Mouse (Mus musculus): Measurements from ENCODE around the gene Zc3h15. TPM values are rescaled to one million over a fixed set of nuclear protein-coding genes. Genes with fewer than 3 reads are reported as not detected.

The Zc3h15 gene
- polyA plus RNA-seq, 1 experiment from 2014 or later, result 171 TPM

DNA sequence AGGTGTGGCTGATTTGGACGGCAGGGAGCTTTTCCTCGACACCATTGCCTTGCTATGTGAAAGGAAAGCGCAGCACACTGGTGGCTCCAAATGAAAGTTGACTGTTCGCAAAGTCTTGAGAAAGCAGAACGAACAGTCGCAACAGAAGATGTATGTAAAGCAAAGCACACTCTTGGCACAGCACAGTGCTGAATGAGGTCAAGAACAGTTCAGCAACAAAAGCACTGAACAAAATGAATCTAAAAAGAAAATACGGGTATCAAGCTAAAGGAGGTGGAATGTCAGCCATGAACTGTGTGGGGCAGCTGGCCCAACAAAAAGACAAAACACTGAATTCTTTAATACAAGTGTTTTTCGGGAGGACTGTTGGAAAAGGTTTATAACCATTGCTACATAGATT lies 37.1 kb downstream of the Zc3h15 start:
- Histone ChIP-seq H3K27me3 (ENCODE audit: control insufficient read depth, insufficient read depth, low read length) (no peaks in the 10 kb centered on the region), H3K4me2 (ENCODE audit: low read length) (no peak overlapping the region), H3K4me1 (ENCODE audit: control insufficient read depth, insufficient read depth, low read length) (no peaks in the 10 kb centered on the region), H3K27ac (replicated peaks; ENCODE audit: low read depth, low read length) (no peak overlapping the region), H3K9ac (replicated peaks; ENCODE audit: low read length) (no peak overlapping the region), H3K4me3 (replicated peaks; ENCODE audit: low read depth, low read length) (no peak overlapping the region), H3K36me3 (ENCODE audit: control insufficient read depth, insufficient read depth, low read length) (no peaks in the 10 kb centered on the region), H3K9me3 (ENCODE audit: control insufficient read depth, low read length) (no peaks in the 10 kb centered on the region)
- no peak for DNase-seq
- no peak for ATAC-seq (ENCODE audit: low FRiP score, low TSS enrichment)
- WGBS, result 93% methylated on average over 8 of the region's 8 CpGs

GRCm38 (mm10) chr2:83681785-83682184 lies 37.5 kb downstream of the Zc3h15 start:
- H3K4me2 ChIP-seq (ENCODE audit: low read length), result no peak overlapping the region
- H3K9me3 ChIP-seq (ENCODE audit: control insufficient read depth, low read length), result no peaks in the 10 kb centered on the region
- DNase-seq (no peak), ATAC-seq (ENCODE audit: low FRiP score, low TSS enrichment) (no peak)
- H3K27me3 ChIP-seq (ENCODE audit: control insufficient read depth, insufficient read depth, low read length), result no peaks in the 10 kb centered on the region
- 93% methylated on average over 6 of the region's 6 CpGs for WGBS
- H3K4me1 ChIP-seq (ENCODE audit: control insufficient read depth, insufficient read depth, low read length), result no peaks in the 10 kb centered on the region
- H3K27ac ChIP-seq (replicated peaks; ENCODE audit: low read depth, low read length), result no peak overlapping the region
- H3K9ac ChIP-seq (replicated peaks; ENCODE audit: low read length), result no peak overlapping the region
- no peak overlapping the region for H3K4me3 ChIP-seq (replicated peaks; ENCODE audit: low read depth, low read length)
- H3K36me3 ChIP-seq (ENCODE audit: control insufficient read depth, insufficient read depth, low read length), result no peaks in the 10 kb centered on the region

- ATAC-seq (ENCODE audit: low FRiP score, low TSS enrichment), result no peak
- H3K36me3 ChIP-seq (ENCODE audit: control insufficient read depth, insufficient read depth, low read length), result no peaks in the 10 kb centered on the region
- H3K4me1 ChIP-seq (ENCODE audit: control insufficient read depth, insufficient read depth, low read length), result no peaks in the 10 kb centered on the region
- no peak overlapping the region for H3K4me3 ChIP-seq (replicated peaks; ENCODE audit: low read depth, low read length)
- no peak for DNase-seq
- no peaks in the 10 kb centered on the region for H3K27me3 ChIP-seq (ENCODE audit: control insufficient read depth, insufficient read depth, low read length)
- no peak overlapping the region for H3K9ac ChIP-seq (replicated peaks; ENCODE audit: low read length)
- H3K27ac ChIP-seq (replicated peaks; ENCODE audit: low read depth, low read length), result no peak overlapping the region
- WGBS, result 94% methylated on average over 8 of the region's 8 CpGs
- no peaks in the 10 kb centered on the region for H3K9me3 ChIP-seq (ENCODE audit: control insufficient read depth, low read length)
- no peak overlapping the region for H3K4me2 ChIP-seq (ENCODE audit: low read length)
Measured at GRCm38 (mm10) chr2:83682282-83682681, 38.0 kb downstream of the Zc3h15 start.

- DNase-seq (no peak), ATAC-seq (ENCODE audit: low FRiP score, low TSS enrichment) (0 out of 2 replicates have a peak, but pooled peaks have one; percentile 11)
- Histone ChIP-seq H3K27me3 (ENCODE audit: control insufficient read depth, insufficient read depth, low read length) (no peaks in the 10 kb centered on the region), H3K36me3 (ENCODE audit: control insufficient read depth, insufficient read depth, low read length) (no peaks in the 10 kb centered on the region), H3K27ac (replicated peaks; ENCODE audit: low read depth, low read length) (no peak overlapping the region), H3K4me3 (replicated peaks; ENCODE audit: low read depth, low read length) (no peak overlapping the region), H3K9me3 (ENCODE audit: control insufficient read depth, low read length) (0 out of 2 replicates have a peak, but pooled peaks cover 6% of the 10 kb centered on the region), H3K9ac (replicated peaks; ENCODE audit: low read length) (no peak overlapping the region), H3K4me1 (ENCODE audit: control insufficient read depth, insufficient read depth, low read length) (no peaks in the 10 kb centered on the region), H3K4me2 (ENCODE audit: low read length) (no peak overlapping the region)
- 88% methylated on average over 9 of the region's 9 CpGs for WGBS
Measured at GRCm38 (mm10) chr2:83683731-83684519, 39.7 kb downstream of the Zc3h15 start.

DNA sequence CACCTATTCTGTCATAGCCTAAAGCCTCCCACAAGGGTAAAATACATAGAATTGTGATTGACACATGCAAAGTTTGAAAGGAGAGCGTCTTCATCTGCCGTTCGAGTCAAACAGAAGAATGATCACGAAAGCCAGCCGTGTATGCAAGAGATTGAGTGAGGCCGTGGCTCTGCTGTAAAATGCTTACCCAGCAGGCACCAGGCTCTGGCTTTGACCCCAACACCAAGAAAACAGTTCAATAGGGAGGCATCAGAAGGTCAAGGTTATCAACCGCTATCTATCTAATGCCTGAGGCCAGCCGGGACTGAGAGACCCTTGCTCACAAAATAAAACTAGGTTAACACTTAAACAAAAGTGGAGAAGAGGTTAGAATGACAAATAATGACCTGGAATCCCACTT lies 40.5 kb downstream of the Zc3h15 start:
- no peaks in the 10 kb centered on the region for H3K27me3 ChIP-seq (ENCODE audit: control insufficient read depth, insufficient read depth, low read length)
- 85% methylated on average over 8 of the region's 8 CpGs for WGBS
- H3K4me3 ChIP-seq (replicated peaks; ENCODE audit: low read depth, low read length), result no peak overlapping the region
- no peak overlapping the region for H3K9ac ChIP-seq (replicated peaks; ENCODE audit: low read length)
- H3K9me3 ChIP-seq (ENCODE audit: control insufficient read depth, low read length), result 0 out of 2 replicates have a peak, but pooled peaks cover 6% of the 10 kb centered on the region
- H3K27ac ChIP-seq (replicated peaks; ENCODE audit: low read depth, low read length), result no peak overlapping the region
- no peak overlapping the region for H3K4me2 ChIP-seq (ENCODE audit: low read length)
- DNase-seq (no peak), ATAC-seq (ENCODE audit: low FRiP score, low TSS enrichment) (no peak)
- no peaks in the 10 kb centered on the region for H3K36me3 ChIP-seq (ENCODE audit: control insufficient read depth, insufficient read depth, low read length)
- no peaks in the 10 kb centered on the region for H3K4me1 ChIP-seq (ENCODE audit: control insufficient read depth, insufficient read depth, low read length)

DNA sequence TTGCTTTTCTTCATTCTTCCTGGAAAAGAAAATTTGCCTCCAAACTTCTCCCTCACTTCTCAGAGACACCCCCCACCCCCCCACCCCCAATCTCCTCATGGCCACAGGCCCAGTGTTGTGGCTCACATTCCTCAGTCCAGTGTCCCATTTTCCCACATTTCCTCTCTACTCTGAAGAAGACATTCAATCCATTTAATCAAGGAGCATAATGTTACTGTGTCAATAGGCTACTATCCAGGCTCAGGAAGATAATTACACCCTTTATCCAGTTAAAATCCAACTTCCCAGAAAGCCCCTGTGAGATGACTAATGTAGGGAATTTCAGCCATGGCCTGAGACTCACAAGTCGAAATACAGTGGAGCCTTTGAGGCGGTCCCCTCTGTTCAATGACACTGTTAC lies 46.1 kb downstream of the Zc3h15 start:
- Histone ChIP-seq H3K4me3 (replicated peaks; ENCODE audit: low read depth, low read length) (no peak overlapping the region), H3K9me3 (ENCODE audit: control insufficient read depth, low read length) (0 out of 2 replicates have a peak, but pooled peaks cover 6% of the 10 kb centered on the region), H3K36me3 (ENCODE audit: control insufficient read depth, insufficient read depth, low read length) (no peaks in the 10 kb centered on the region), H3K4me1 (ENCODE audit: control insufficient read depth, insufficient read depth, low read length) (no peaks in the 10 kb centered on the region), H3K4me2 (ENCODE audit: low read length) (no peak overlapping the region), H3K9ac (replicated peaks; ENCODE audit: low read length) (no peak overlapping the region), H3K27me3 (ENCODE audit: control insufficient read depth, insufficient read depth, low read length) (no peaks in the 10 kb centered on the region), H3K27ac (replicated peaks; ENCODE audit: low read depth, low read length) (no peak overlapping the region)
- ATAC-seq (ENCODE audit: low FRiP score, low TSS enrichment) (no peak), DNase-seq (no peak)
- 89% methylated on average over 2 of the region's 2 CpGs for WGBS

- ATAC-seq (ENCODE audit: low FRiP score, low TSS enrichment) (peak; percentile 41; the same call in 1 of the 2 replicates), DNase-seq (peak; percentile 46)
- Histone ChIP-seq H3K27me3 (ENCODE audit: control insufficient read depth, insufficient read depth, low read length) (no peaks in the 10 kb centered on the region), H3K4me1 (ENCODE audit: control insufficient read depth, insufficient read depth, low read length) (no peaks in the 10 kb centered on the region), H3K9ac (replicated peaks; ENCODE audit: low read length) (no peak overlapping the region), H3K9me3 (ENCODE audit: control insufficient read depth, low read length) (0 out of 2 replicates have a peak, but pooled peaks cover 6% of the 10 kb centered on the region), H3K4me2 (ENCODE audit: low read length) (no peak overlapping the region), H3K27ac (replicated peaks; ENCODE audit: low read depth, low read length) (no peak overlapping the region), H3K36me3 (ENCODE audit: control insufficient read depth, insufficient read depth, low read length) (no peaks in the 10 kb centered on the region), H3K4me3 (replicated peaks; ENCODE audit: low read depth, low read length) (no peak overlapping the region)
- WGBS, result 13% methylated on average over 10 of the region's 10 CpGs
Measured at GRCm38 (mm10) chr2:83692651-83693545, 48.7 kb downstream of the Zc3h15 start.

GRCm38 (mm10) chr2:83694061-83694460 lies 49.8 kb downstream of the Zc3h15 start:
- H3K27me3 ChIP-seq (ENCODE audit: control insufficient read depth, insufficient read depth, low read length), result no peaks in the 10 kb centered on the region
- no peak overlapping the region for H3K9ac ChIP-seq (replicated peaks; ENCODE audit: low read length)
- H3K27ac ChIP-seq (replicated peaks; ENCODE audit: low read depth, low read length), result no peak overlapping the region
- H3K4me1 ChIP-seq (ENCODE audit: control insufficient read depth, insufficient read depth, low read length), result no peaks in the 10 kb centered on the region
- H3K9me3 ChIP-seq (ENCODE audit: control insufficient read depth, low read length), result no peaks in the 10 kb centered on the region
- H3K36me3 ChIP-seq (ENCODE audit: control insufficient read depth, insufficient read depth, low read length), result no peaks in the 10 kb centered on the region
- ATAC-seq (ENCODE audit: low FRiP score, low TSS enrichment), result no peak
- H3K4me3 ChIP-seq (replicated peaks; ENCODE audit: low read depth, low read length), result no peak overlapping the region
- no peak overlapping the region for H3K4me2 ChIP-seq (ENCODE audit: low read length)
- no peak for DNase-seq
- WGBS, result 86% methylated on average over 7 of the region's 7 CpGs

Data from midbrain, embryonic 14.5 days (tissue).